Mouse (Mus musculus) erythroblast, embryonic 14.5 days (primary cell): ENCODE measurements around the gene Trip11.

Experiments used
- GATA1 ChIP-seq: IDR thresholded peaks from 2 replicates; pipeline ENCODE4 v1.6.1; 2012; ENCODE audit warnings: low read length, inconsistent platforms, mixed read lengths
- TAL1 ChIP-seq: IDR thresholded peaks from 3 replicates; pipeline ENCODE4 v1.6.1; 2012; ENCODE audit warnings: low read length, inconsistent platforms, mixed read lengths

DNA sequence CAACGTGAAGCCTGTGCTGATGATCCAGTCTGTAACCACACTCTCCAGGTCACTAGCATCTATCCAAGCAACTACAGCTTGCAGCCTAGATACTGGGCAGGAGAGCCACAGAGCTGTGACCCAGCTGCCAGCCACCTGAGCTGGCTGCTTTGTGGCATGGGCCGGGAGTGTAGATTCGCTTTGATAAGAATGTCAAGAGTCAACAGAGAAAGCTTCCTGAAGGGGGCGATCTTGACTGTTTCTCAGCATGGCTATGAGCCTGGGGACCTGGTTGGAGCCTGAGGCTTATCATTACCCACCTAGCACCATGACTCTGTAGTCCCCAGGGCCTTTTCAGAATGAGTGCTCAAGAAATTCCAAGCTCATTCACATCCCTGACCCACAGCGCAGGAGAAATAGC is 96.3 kb downstream of the Trip11 start:
- TF ChIP-seq GATA1 = no peak
- no peak for TF ChIP-seq TAL1
